Mouse (Mus musculus) MEL (cell line): ENCODE results near the gene Ak3. TPM values are rescaled to one million over a fixed set of nuclear protein-coding genes. Genes with fewer than 3 reads are reported as not detected.
A peak's percentile ranks its signal among the peaks of the same experiment; 100 is the strongest.

Experiments
- DNase-seq: peaks from one replicate; pipeline ENCODE4 v3.0.0; 2011; ENCODE audit warnings: low read depth, low spot score
- H3K27ac ChIP-seq: 2 replicates; pipeline ENCODE4 v1.5.1; 2012; ENCODE audit warnings: low read depth, mild to moderate bottlenecking, control low read depth, low read length, moderate library complexity; ENCODE audit not compliant: control insufficient read depth
- H3K27me3 ChIP-seq, 2 experiments: fragments of 150-350 bp in 1 of 2; sonication (generic) in 1 of 2; 2 replicates each; pipeline ENCODE4 v1.6.1; 2012; ENCODE audit warnings: low read length in 2 of 2, mild to moderate bottlenecking in 2 of 2, improper control_type of control experiment in 1 of 2, moderate library complexity in 1 of 2; ENCODE audit not compliant: insufficient read depth in 2 of 2, control insufficient read depth in 1 of 2
- H3K36me3 ChIP-seq, 2 experiments: 2 replicates each; pipeline ENCODE4 v1.6.1; 2012 to 2014; ENCODE audit warnings: low read length in 2 of 2, improper control_type of control experiment in 1 of 2, inconsistent platforms in 1 of 2, mild to moderate bottlenecking in 1 of 2; ENCODE audit not compliant: insufficient read depth in 2 of 2, control insufficient read depth in 1 of 2
- H3K4me1 ChIP-seq, 2 experiments: fragments of 150-350 bp in 1 of 2; sonication (generic) in 1 of 2; 2 replicates each; pipeline ENCODE4 v1.6.1; 2012; ENCODE audit warnings: low read length in 2 of 2, improper control_type of control experiment in 1 of 2, mild to moderate bottlenecking in 1 of 2; ENCODE audit not compliant: insufficient read depth in 2 of 2, control insufficient read depth in 1 of 2
- H3K4me3 ChIP-seq, 2 experiments: fragments of 150-350 bp in 1 of 2; sonication (generic) in 1 of 2; 2 replicates each; pipeline ENCODE4 v1.5.1; 2012; ENCODE audit warnings: low read depth in 2 of 2, low read length in 2 of 2, mild to moderate bottlenecking in 2 of 2, moderate library complexity in 2 of 2, control low read depth in 1 of 2, improper control_type of control experiment in 1 of 2; ENCODE audit not compliant: control insufficient read depth in 1 of 2, insufficient read depth in 1 of 2
- H3K79me2 ChIP-seq: 2 replicates; pipeline ENCODE4 v1.6.1; 2012; ENCODE audit warnings: mild to moderate bottlenecking, low read length, moderate library complexity; ENCODE audit not compliant: control insufficient read depth, poor library complexity, insufficient read depth
- H3K9ac ChIP-seq: 2 replicates; pipeline ENCODE4 v1.6.1; 2012; ENCODE audit warnings: low read depth, mild to moderate bottlenecking, control low read depth, low read length, moderate library complexity; ENCODE audit not compliant: control insufficient read depth, poor library complexity, severe bottlenecking
- H3K9me3 ChIP-seq: fragments of 150-350 bp; sonication (generic); replicated peaks from 2 replicates; pipeline ENCODE4 v1.6.1; 2012; ENCODE audit warnings: mild to moderate bottlenecking, low read length, improper control_type of control experiment, moderate library complexity; ENCODE audit not compliant: insufficient read depth
- CHD2 ChIP-seq: IDR thresholded peaks from 2 replicates; pipeline ENCODE4 v1.6.1; 2011; ENCODE audit warnings: low read length, improper control_type of control experiment
- CTCF ChIP-seq, 3 experiments: IDR thresholded peaks in 2 of 3; conservative IDR thresholded peaks in 1 of 3; 2 replicates each; pipeline ENCODE4 v1.5.1; 2011 to 2012; ENCODE audit warnings: low read length in 3 of 3, low read depth in 2 of 3, mild to moderate bottlenecking in 2 of 3, improper control_type of control experiment in 1 of 3, inconsistent platforms in 1 of 3, mixed read lengths in 1 of 3, moderate library complexity in 1 of 3; ENCODE audit not compliant: control insufficient read depth in 1 of 3, insufficient read depth in 1 of 3, poor library complexity in 1 of 3, severe bottlenecking in 1 of 3
- GATA1 ChIP-seq: IDR thresholded peaks from 2 replicates; pipeline ENCODE4 v1.6.1; 2011; ENCODE audit warnings: low read depth, low read length, improper control_type of control experiment
- JUND ChIP-seq: IDR thresholded peaks from 2 replicates; pipeline ENCODE4 v1.6.1; 2011; ENCODE audit warnings: low read depth, mild to moderate bottlenecking, improper control_type of control experiment, low read length
- MAFK ChIP-seq: IDR thresholded peaks from 2 replicates; pipeline ENCODE4 v1.6.1; 2011; ENCODE audit warnings: low read depth, mild to moderate bottlenecking, low read length, improper control_type of control experiment, borderline replicate concordance
- MAZ ChIP-seq: IDR thresholded peaks from 2 replicates; pipeline ENCODE4 v1.6.1; 2012; ENCODE audit warnings: low read depth, mild to moderate bottlenecking, inconsistent platforms, low read length, improper control_type of control experiment
- MEF2A ChIP-seq: IDR thresholded peaks from 2 replicates; pipeline ENCODE4 v1.6.1; 2014; ENCODE audit warnings: low read depth, mild to moderate bottlenecking, inconsistent platforms, low read length, improper control_type of control experiment; ENCODE audit not compliant: poor library complexity, insufficient replicate concordance, severe bottlenecking; ENCODE audit errors: extremely low read depth
- RAD21 ChIP-seq: IDR thresholded peaks from 2 replicates; pipeline ENCODE4 v1.6.1; 2011; ENCODE audit warnings: mild to moderate bottlenecking, low read depth, low read length, improper control_type of control experiment
- SMC3 ChIP-seq: IDR thresholded peaks from 2 replicates; pipeline ENCODE4 v1.6.1; 2011; ENCODE audit warnings: low read depth, low read length, improper control_type of control experiment
- USF1 ChIP-seq: IDR thresholded peaks from 2 replicates; pipeline ENCODE4 v1.6.1; 2014; ENCODE audit warnings: low read depth, mild to moderate bottlenecking, inconsistent platforms, low read length, improper control_type of control experiment, moderate library complexity
- ZC3H11A ChIP-seq: IDR thresholded peaks from 2 replicates; pipeline ENCODE4 v1.6.1; 2012; ENCODE audit warnings: low read depth, mild to moderate bottlenecking, inconsistent platforms, low read length, improper control_type of control experiment
- polyA plus RNA-seq, 2 experiments: library from polyadenylated mRNA; stranded (reverse) in 1 of 2; unstranded in 1 of 2; fragments of >175 nt in 1 of 2; fragments of >200 nt in 1 of 2; gene quantifications; 2 replicates each; pipeline versions ENCODE4 v1.2.1 to v1.2.4; 2012; ENCODE audit warnings: low replicate concordance in 2 of 2, low read depth in 1 of 2; ENCODE audit not compliant: insufficient read length in 2 of 2, insufficient read depth in 1 of 2, missing spikeins in 1 of 2
- total RNA-seq: library from RNA; depleted of rRNA; stranded (reverse); fragments of 300-350 nt; gene quantifications from 2 replicates; pipeline ENCODE4 v1.2.3, GENCODE M21; 2012; rRNA removed

The Ak3 gene
- total and polyA plus RNA-seq, 3 experiments: 47.3 to 86.3 (median 50.0) TPM

DNA sequence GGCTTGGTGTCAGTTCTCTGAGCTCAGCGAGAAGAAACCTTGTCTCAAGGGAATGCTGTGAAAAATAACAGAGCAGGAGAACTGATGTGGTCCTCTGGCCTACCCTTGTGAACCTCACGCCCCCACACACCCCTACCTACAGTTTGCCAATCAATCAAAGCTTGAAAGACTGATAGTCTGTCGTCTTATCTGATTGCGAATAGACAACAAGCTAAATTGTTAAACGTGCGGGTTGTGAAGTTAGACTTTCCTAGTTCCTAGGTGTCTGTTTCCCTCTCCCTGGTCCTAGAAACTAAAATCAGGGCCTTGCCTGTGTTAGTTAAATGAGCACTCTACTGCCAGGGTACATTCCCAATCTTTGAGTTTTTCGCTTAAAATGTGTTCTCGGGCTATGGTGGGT is 58.2 kb downstream of the Ak3 start:
- DNase-seq: no peak
- peak; percentile 74 for TF ChIP-seq GATA1
- no peak for TF ChIP-seq CHD2
- H3K36me3 ChIP-seq: peaks cover 5 to 13% of the 10 kb centered on the region in 2 experiments
- H3K4me3 ChIP-seq: peak overlapping the region; percentile 69 to 96
- peaks cover 0 to 3% of the 10 kb centered on the region in 2 experiments; a peak in 2 of 4 replicates for H3K27me3 ChIP-seq
- no peaks in the 10 kb centered on the region for H3K9me3 ChIP-seq
- H3K27ac ChIP-seq: no peak overlapping the region; the same call in 1 of the 2 replicates
- peaks cover 22% of the 10 kb centered on the region for H3K79me2 ChIP-seq
- peaks cover 4 to 17% of the 10 kb centered on the region in 2 experiments for H3K4me1 ChIP-seq
- peak overlapping the region; percentile 85 for H3K9ac ChIP-seq

DNA sequence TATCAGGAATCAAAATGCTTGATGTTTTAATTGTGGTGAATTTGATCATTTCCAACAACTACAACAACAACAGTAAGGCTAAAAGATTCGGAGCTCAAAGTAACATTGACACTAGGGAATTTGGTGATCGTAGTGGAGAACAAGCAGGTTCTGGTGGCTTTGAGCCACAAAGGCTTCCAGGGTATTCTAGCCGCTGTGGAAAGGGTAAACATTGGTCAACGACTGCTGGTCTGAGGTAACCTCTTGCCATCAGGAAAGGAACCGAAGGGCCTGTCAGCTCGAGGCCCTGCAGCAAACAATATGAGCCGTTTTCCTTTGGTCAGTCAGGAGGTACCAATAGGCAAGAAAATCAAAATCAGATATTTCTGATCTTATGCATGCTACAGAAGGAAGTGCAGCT is 65.1 kb downstream of the Ak3 start:
- Histone ChIP-seq H3K27ac (no peak overlapping the region), H3K9ac (no peak overlapping the region), H3K36me3 (no peaks in the 10 kb centered on the region), H3K9me3 (no peaks in the 10 kb centered on the region), H3K4me1 (no peaks in the 10 kb centered on the region), H3K27me3 (peaks cover 1 to 11% of the 10 kb centered on the region in 2 experiments), H3K79me2 (no peaks in the 10 kb centered on the region), H3K4me3 (no peak overlapping the region)
- no peak for TF ChIP-seq USF1
- no peak for TF ChIP-seq JUND
- no peak for TF ChIP-seq MAZ
- TF ChIP-seq MEF2A: no peak
- no peak for TF ChIP-seq CHD2
- no peak for TF ChIP-seq MAFK
- DNase-seq: no peak

DNA sequence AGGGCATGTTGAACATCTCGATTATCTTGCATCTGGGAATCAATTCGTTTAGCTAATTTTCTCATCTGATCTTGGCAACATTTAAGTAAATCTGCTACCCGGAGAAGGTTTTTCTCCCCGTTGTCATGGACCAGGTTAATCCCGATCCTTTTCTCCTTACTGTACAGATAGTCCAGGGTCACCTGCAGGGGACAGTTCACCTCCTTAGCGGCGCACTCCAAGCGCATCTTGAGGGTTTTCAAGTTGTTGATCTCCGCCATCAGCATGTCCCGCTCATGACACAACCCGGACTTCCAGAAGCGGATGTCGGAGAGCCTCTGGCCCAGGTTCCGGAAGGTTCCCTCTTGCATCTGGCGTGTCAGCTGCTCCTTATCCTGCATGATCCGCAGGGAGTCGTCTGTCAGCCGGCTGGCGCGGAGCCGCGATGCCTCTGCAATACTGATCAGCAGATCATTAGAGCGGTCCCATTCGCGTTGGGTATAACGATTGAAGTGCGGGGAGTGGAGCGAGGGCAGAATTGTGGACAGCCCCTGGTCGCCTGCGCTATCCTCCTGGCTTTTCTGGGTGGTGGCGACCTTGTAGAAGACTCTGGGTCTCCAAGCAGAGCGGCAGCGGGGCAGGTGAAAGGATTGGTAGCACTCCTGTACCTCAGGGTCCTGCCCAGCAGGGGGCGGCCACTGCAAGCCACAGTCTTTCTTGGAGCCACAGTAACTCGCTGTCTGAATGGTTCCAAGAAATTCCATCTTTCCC is 72.7 kb downstream of the Ak3 start:
- Histone ChIP-seq H3K4me3 (no peak overlapping the region), H3K9me3 (no peaks in the 10 kb centered on the region), H3K79me2 (no peaks in the 10 kb centered on the region), H3K4me1 (no peaks in the 10 kb centered on the region), H3K36me3 (no peaks in the 10 kb centered on the region), H3K27me3 (peaks cover 3 to 6% of the 10 kb centered on the region in 2 experiments), H3K27ac (no peak overlapping the region), H3K9ac (no peak overlapping the region)
- DNase-seq: peak; percentile 46
- TF ChIP-seq CTCF (IDR thresholded peaks at IDR 0.05 in 2 of 3, conservative IDR thresholded peaks at IDR 0.05 in 1 of 3; ENCODE audit: control insufficient read depth in 1 of 3, insufficient read depth in 1 of 3, low read depth in 2 of 3, low read length in 3 of 3, poor library complexity in 1 of 3, severe bottlenecking in 1 of 3) (peak; percentile 68 to 87 (median 73)), GATA1 (no peak), ZC3H11A (peak; percentile 69), SMC3 (peak; percentile 88), RAD21 (peak; percentile 77)

Other genes with a start within 250 kb of the Ak3 start
- gene Slc1a1, start 212.9 kb downstream of the Ak3 start, total RNA-seq: 0.03 TPM in 1 of 2 replicates, not detected in the other
- gene Slc1a1, start 212.9 kb downstream of the Ak3 start, polyA plus RNA-seq: under 1 TPM in 1 of 2 experiments, not detected in 1; 0.07 TPM
- 0.08 and 0.10 TPM in 2 replicates for gene Plpp6, start 84.0 kb downstream of the Ak3 start, total RNA-seq
- 1 to 10 TPM in 1 of 2 experiments, not detected in 1; 1.9 TPM for gene Plpp6, start 84.0 kb downstream of the Ak3 start, polyA plus RNA-seq
- not detected in 2 replicates for gene 4430402I18Rik, start 80.2 kb downstream of the Ak3 start, total RNA-seq
- not detected for gene 4430402I18Rik, start 80.2 kb downstream of the Ak3 start, polyA plus RNA-seq
- 16.9 and 17.2 TPM in 2 replicates for gene Cdc37l1, start 57.6 kb downstream of the Ak3 start, total RNA-seq
- gene Cdc37l1, start 57.6 kb downstream of the Ak3 start, polyA plus RNA-seq: 10 to 100 TPM in 1 of 2 experiments, not detected in 1; 27.7 TPM
- 75.1 and 86.4 TPM in 2 replicates for gene Rcl1, start 53.4 kb upstream of the Ak3 start, total RNA-seq
- 100 to 1,000 TPM in 1 of 2 experiments, not detected in 1; 122 TPM for gene Rcl1, start 53.4 kb upstream of the Ak3 start, polyA plus RNA-seq
- gene Jak2, start 203.9 kb upstream of the Ak3 start, total RNA-seq: 26.4 and 32.8 TPM in 2 replicates
- gene Jak2, start 203.9 kb upstream of the Ak3 start, polyA plus RNA-seq: 10 to 100 TPM; 30.2 to 78.6 TPM